ENCODE assay signal across 28 mouse cellular contexts in genomic region chr2:5239492-5239891, GRCm38 (mm10).
A peak's percentile ranks its signal among the peaks of the same experiment; 100 is the strongest.
DNase-seq lines count a peak whose midpoint lies in the region; ATAC-seq and TF ChIP-seq lines count a peak whose summit lies in the region.
"Had no signal": no experiment of that assay in that cellular context is flagged by ENCODE, and none has a peak within 500 bp of the region (broad histone marks: within the 10 kb centered on the region; RNA-seq: fewer than 3 reads in every experiment).

No protein-coding gene starts in this region.

- no peak overlapping the region for H3K4me2 ChIP-seq in embryonic facial prominence, embryonic 15.5 days (replicated peaks)
- H3K4me2 ChIP-seq in limb, embryonic 14.5 days (replicated peaks; ENCODE audit: low read depth, low read length, severe bottlenecking) = no peak overlapping the region
- H3K4me2 ChIP-seq: embryonic facial prominence, embryonic 12.5 days; heart, embryonic 15.5 days; limb, embryonic 12.5 days; liver, embryonic 13.5 days; midbrain, embryonic 12.5 days; neural tube, embryonic 12.5 days had no signal

- TF ChIP-seq POLR2A in kidney, adult 2 months (IDR thresholded peaks at IDR 0.05; ENCODE audit: low read depth, low read length) = no peak
- TF ChIP-seq POLR2A in limb, embryonic 14.5 days (IDR thresholded peaks at IDR 0.05; ENCODE audit: borderline replicate concordance, extremely low read depth, insufficient read depth, insufficient read length) = no peak

- H3K9me3 ChIP-seq in embryonic facial prominence, embryonic 15.5 days (replicated peaks) = no peaks in the 10 kb centered on the region
- H3K9me3 ChIP-seq in limb, embryonic 14.5 days (ENCODE audit: control insufficient read depth, low read length) = no peaks in the 10 kb centered on the region
- H3K9me3 ChIP-seq: embryonic facial prominence, embryonic 12.5 days; heart, embryonic 15.5 days; limb, embryonic 12.5 days; liver, embryonic 13.5 days; midbrain, embryonic 12.5 days; neural tube, embryonic 12.5 days had no signal

- TF ChIP-seq CTCF in kidney, adult 2 months (conservative IDR thresholded peaks at IDR 0.05; ENCODE audit: insufficient read depth, insufficient read length, low read depth, low read length) = no peak

- no peak for ATAC-seq in embryonic facial prominence, embryonic 15.5 days (ENCODE audit: insufficient number of reproducible peaks, low FRiP score, low TSS enrichment, low read depth)
- peak; percentile 44 for ATAC-seq in limb, embryonic 14.5 days (ENCODE audit: low FRiP score, low read depth)
- ATAC-seq: CD4-positive, CD25-positive, alpha-beta regulatory T cell, adult 4 months; forebrain, embryonic 14.5 days; intestine, embryonic 16.5 days; lung, postnatal 0 days had no signal

- peak; percentile 24 for DNase-seq in kidney, adult 2 months
- no peak for DNase-seq in kidney, adult 11 months
- DNase-seq in kidney, postnatal 14 days = peak; percentile 7
- DNase-seq in kidney, postnatal 4 days = no peak
- peak; percentile 67 for DNase-seq in limb, embryonic 14.5 days (ENCODE audit: low spot score)
- DNase-seq in thymus, adult 18-20 months = no peak
- DNase-seq in cerebellum, postnatal 4 days (ENCODE audit: low spot score in 2 of 2) = no peak
- DNase-seq: adrenal gland, adult 2 months; adrenal gland, postnatal 36 days; cerebellum, adult 2 months; cerebellum, postnatal 14 days; liver, embryonic 13.5 days; lung, adult 18-20 months; lung, postnatal 4 days; right cerebral cortex, adult 18-20 months; right cerebral cortex, postnatal 4 days had no signal

- H3K4me1 ChIP-seq in kidney, adult 2 months (ENCODE audit: control insufficient read depth, insufficient read depth, low read length) = peaks cover 2% of the 10 kb centered on the region; the same call in 1 of the 2 replicates
- H3K4me1 ChIP-seq in embryonic facial prominence, embryonic 15.5 days = peaks cover 45% of the 10 kb centered on the region
- peaks cover 25% of the 10 kb centered on the region for H3K4me1 ChIP-seq in limb, embryonic 14.5 days (ENCODE audit: control insufficient read depth, insufficient read depth, low read length)
- H3K4me1 ChIP-seq: liver, embryonic 13.5 days; megakaryocyte, embryonic 14.5 days; midbrain, embryonic 12.5 days had no signal

- WGBS in kidney, adult 2 months = 62% methylated on average over 4 of the region's 4 CpGs
- WGBS in embryonic facial prominence, embryonic 15.5 days = 21% methylated on average over 4 of the region's 4 CpGs
- 39% methylated on average over 4 of the region's 4 CpGs for WGBS in limb, embryonic 14.5 days

- no peak overlapping the region for H3K4me3 ChIP-seq in kidney, adult 2 months (ENCODE audit: insufficient read depth, low read depth, low read length)
- H3K4me3 ChIP-seq in embryonic facial prominence, embryonic 15.5 days (replicated peaks) = no peak overlapping the region
- H3K4me3 ChIP-seq in limb, embryonic 14.5 days (replicated peaks; ENCODE audit: low read length) = no peak overlapping the region
- H3K4me3 ChIP-seq: embryonic facial prominence, embryonic 12.5 days; heart, embryonic 15.5 days; limb, embryonic 12.5 days; liver, embryonic 13.5 days; megakaryocyte, embryonic 14.5 days; midbrain, embryonic 12.5 days; myocyte; neural tube, embryonic 12.5 days had no signal

- no peak overlapping the region for H3K9ac ChIP-seq in embryonic facial prominence, embryonic 15.5 days
- no peak overlapping the region for H3K9ac ChIP-seq in limb, embryonic 14.5 days (ENCODE audit: low read depth, low read length, severe bottlenecking)
- H3K9ac ChIP-seq: embryonic facial prominence, embryonic 12.5 days; heart, embryonic 15.5 days; limb, embryonic 12.5 days; liver, embryonic 13.5 days; midbrain, embryonic 12.5 days; neural tube, embryonic 12.5 days had no signal

- no peaks in the 10 kb centered on the region for H3K36me3 ChIP-seq in kidney, adult 2 months (ENCODE audit: control insufficient read depth, insufficient read depth, low read length)
- no peaks in the 10 kb centered on the region for H3K36me3 ChIP-seq in embryonic facial prominence, embryonic 15.5 days
- no peaks in the 10 kb centered on the region for H3K36me3 ChIP-seq in limb, embryonic 14.5 days (ENCODE audit: control insufficient read depth, insufficient read depth, low read length)
- H3K36me3 ChIP-seq: embryonic facial prominence, embryonic 12.5 days; heart, embryonic 15.5 days; limb, embryonic 12.5 days; liver, embryonic 13.5 days; midbrain, embryonic 12.5 days; neural tube, embryonic 12.5 days had no signal

- H3K27me3 ChIP-seq in kidney, adult 2 months (replicated peaks; ENCODE audit: control insufficient read depth, insufficient read depth, low read length) = no peaks in the 10 kb centered on the region
- no peaks in the 10 kb centered on the region for H3K27me3 ChIP-seq in embryonic facial prominence, embryonic 15.5 days
- no peaks in the 10 kb centered on the region for H3K27me3 ChIP-seq in limb, embryonic 14.5 days (ENCODE audit: control insufficient read depth, insufficient read depth, low read length)
- H3K27me3 ChIP-seq: heart, embryonic 15.5 days; limb, embryonic 12.5 days; liver, embryonic 13.5 days; megakaryocyte, embryonic 14.5 days; midbrain, embryonic 12.5 days; neural tube, embryonic 12.5 days had no signal

- H3K27ac ChIP-seq in kidney, adult 2 months (ENCODE audit: insufficient read depth, low read depth, low read length) = no peak overlapping the region
- H3K27ac ChIP-seq in embryonic facial prominence, embryonic 15.5 days (replicated peaks) = peak overlapping the region; percentile 74
- H3K27ac ChIP-seq in limb, embryonic 14.5 days (replicated peaks; ENCODE audit: low read depth, low read length) = no peak overlapping the region
- H3K27ac ChIP-seq: heart, embryonic 15.5 days; limb, embryonic 12.5 days; liver, embryonic 13.5 days; midbrain, embryonic 12.5 days; neural tube, embryonic 12.5 days had no signal

Comparison
In these comparisons a context has a peak if more than half of its experiments do, and no peak if none do; other contexts are left out.
1. DNase-seq: peak in kidney, adult 2 months (single experiment), kidney, postnatal 14 days (single experiment) and limb, embryonic 14.5 days (single experiment); none in kidney, adult 11 months (single experiment), kidney, postnatal 4 days (0 of 2), thymus, adult 18-20 months (0 of 2) and cerebellum, postnatal 4 days (0 of 2).